Mouse (Mus musculus) cerebellum, adult 2 months (tissue): ENCODE data around the gene Kcnma1.

Experiments used
- CTCF ChIP-seq: fragments of 200-500 bp; IDR thresholded peaks from 2 replicates; pipeline ENCODE4 v1.5.1; 2011; ENCODE audit warnings: low read depth, mild to moderate bottlenecking, control low read depth, low read length, moderate library complexity, borderline replicate concordance; ENCODE audit not compliant: insufficient read depth
- POLR2A ChIP-seq: fragments of 200-500 bp; IDR thresholded peaks from 2 replicates; pipeline ENCODE4 v1.6.1; 2011; ENCODE audit warnings: low read length, control low read depth, borderline replicate concordance; ENCODE audit not compliant: insufficient read depth

GRCm38 (mm10) chr14:23791261-23791691, 223.0 kb downstream of the Kcnma1 start:
- no peak for TF ChIP-seq POLR2A
- TF ChIP-seq CTCF, result peak; percentile 70; the same call in 1 of the 2 replicates
